Mouse (Mus musculus): ENCODE measurements around the gene Mlc1.

- TF ChIP-seq CTCF (IDR thresholded peaks at IDR 0.05; ENCODE audit: low read depth) (no peak), EP300 (IDR thresholded peaks at IDR 0.05; ENCODE audit: low read depth) (no peak)
Observed at GRCm38 (mm10) chr15:88920065-88920464, 58.7 kb downstream of the Mlc1 start.
